Mouse (Mus musculus) ovary, postnatal 36 days (tissue): ENCODE measurements at regions not wholly inside any gene's neighbourhood (a gene's known extent, or its start where the extent isn't known, plus 50 kb on each side); places are given as distances from the start of the nearest gene placed in this dataset.
A peak's percentile ranks its signal among the peaks of the same experiment; 100 is the strongest.

Source experiments
- DNase-seq: peaks from one replicate; pipeline ENCODE4 v3.0.0; 2022; ENCODE audit warnings: low spot score, mixed read lengths

- DNase-seq: peak; percentile 74
These were observed 52.8 kb upstream of the Gramd1a start for GRCm38 (mm10) chr7:31208237-31209054.

GRCm38 (mm10) chr7:31207563-31208236, 52.0 kb upstream of the Gramd1a start:
- no peak for DNase-seq
